In the genomic region with DNA sequence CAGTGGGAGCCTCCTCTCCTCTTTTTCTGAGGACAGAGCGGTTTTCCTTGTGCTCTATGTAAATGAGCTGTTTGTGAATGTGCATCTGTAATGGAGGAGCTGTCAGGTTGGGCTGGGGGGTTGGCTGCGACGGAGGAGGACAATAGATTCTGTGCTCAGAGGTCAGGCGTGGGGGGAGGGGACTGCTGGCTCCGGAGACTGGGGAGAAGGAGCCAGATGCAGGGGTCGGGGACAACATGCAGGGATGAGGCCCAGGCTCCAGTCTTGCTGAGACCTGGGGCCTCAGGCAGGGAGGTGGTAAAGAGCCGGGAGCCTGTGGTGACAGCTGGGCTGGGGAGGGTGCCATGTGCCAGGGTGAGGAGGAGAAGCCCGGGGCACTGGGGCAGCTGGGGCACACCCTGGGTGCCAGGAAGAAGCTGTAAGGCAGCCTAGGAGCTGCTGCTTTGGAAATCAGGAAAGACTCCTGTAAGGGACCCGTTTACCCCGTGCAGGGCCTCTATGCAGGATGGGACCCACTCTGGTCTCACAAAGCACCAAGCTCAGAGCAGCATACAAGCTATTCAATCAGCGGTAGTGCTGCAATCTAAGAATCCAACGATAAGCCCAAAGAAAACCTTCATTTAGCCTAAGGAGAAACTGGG, we compare ENCODE assay signal across 11 mouse cellular contexts.
DNase-seq lines count a peak whose midpoint lies in the region; ATAC-seq lines count a peak whose summit lies in the region.
"Had no signal": no experiment of that assay in that cellular context is flagged by ENCODE, and none has a peak within 500 bp of the region (broad histone marks: within the 10 kb centered on the region; RNA-seq: fewer than 3 reads in every experiment).

No protein-coding gene starts in this region.

- peaks cover 31% of the 10 kb centered on the region for H3K9me3 ChIP-seq in hindbrain, embryonic 12.5 days (replicated peaks)
- peaks cover 11% of the 10 kb centered on the region for H3K9me3 ChIP-seq in midbrain, embryonic 16.5 days (replicated peaks; ENCODE audit: control insufficient read depth, low read length, poor library complexity, severe bottlenecking)
- peaks cover 22% of the 10 kb centered on the region for H3K9me3 ChIP-seq in kidney, embryonic 16.5 days (ENCODE audit: low read length)

- H3K27ac ChIP-seq in hindbrain, embryonic 12.5 days = peak overlapping the region; percentile 79
- peak overlapping the region; percentile 60 for H3K27ac ChIP-seq in midbrain, embryonic 16.5 days (ENCODE audit: low read length)
- no peak overlapping the region for H3K27ac ChIP-seq in kidney, embryonic 16.5 days (ENCODE audit: low read length)

- peak; percentile 92 for DNase-seq in R1 (ENCODE audit: low read depth, low spot score)
- DNase-seq in embryo, embryonic 9.5 days (ENCODE audit: extremely low spot score) = peak; percentile 79
- no peak for DNase-seq in thymus, postnatal 4 days
- DNase-seq in right cerebral cortex, postnatal 14 days = no peak
- no peak for DNase-seq in adrenal gland, adult (ENCODE audit: inconsistent age in 2 of 2, low spot score in 1 of 2)
- DNase-seq: adrenal gland, postnatal 14 days; cerebellum, adult 9-10 months; kidney, adult 2 months had no signal

- no peaks in the 10 kb centered on the region for H3K36me3 ChIP-seq in hindbrain, embryonic 12.5 days
- no peaks in the 10 kb centered on the region for H3K36me3 ChIP-seq in midbrain, embryonic 16.5 days (ENCODE audit: control insufficient read depth, insufficient read depth, low read length)
- no peaks in the 10 kb centered on the region for H3K36me3 ChIP-seq in kidney, embryonic 16.5 days (ENCODE audit: insufficient read depth, low read length)

- H3K4me1 ChIP-seq in hindbrain, embryonic 12.5 days = peaks cover 29% of the 10 kb centered on the region
- peaks cover 5% of the 10 kb centered on the region for H3K4me1 ChIP-seq in midbrain, embryonic 16.5 days (ENCODE audit: control insufficient read depth, insufficient read depth, low read length)
- peaks cover 6% of the 10 kb centered on the region; the same call in 1 of the 2 replicates for H3K4me1 ChIP-seq in kidney, embryonic 16.5 days (ENCODE audit: insufficient read depth, low read length)

- H3K9ac ChIP-seq in hindbrain, embryonic 12.5 days = 0 out of 2 replicates have a peak overlapping the region, but pooled peaks have one; percentile 14
- H3K9ac ChIP-seq in midbrain, embryonic 16.5 days (ENCODE audit: low read depth, low read length) = peak overlapping the region; percentile 23
- no peak overlapping the region for H3K9ac ChIP-seq in kidney, embryonic 16.5 days (replicated peaks; ENCODE audit: low read length)

- peaks cover 52% of the 10 kb centered on the region for H3K27me3 ChIP-seq in hindbrain, embryonic 12.5 days
- peaks cover 3% of the 10 kb centered on the region for H3K27me3 ChIP-seq in midbrain, embryonic 16.5 days (ENCODE audit: control insufficient read depth, insufficient read depth, low read depth, low read length)
- H3K27me3 ChIP-seq in kidney, embryonic 16.5 days (ENCODE audit: insufficient read depth, low read length) = peaks cover 64% of the 10 kb centered on the region

- ATAC-seq in hindbrain, embryonic 12.5 days (ENCODE audit: low FRiP score) = peak; percentile 89
- peak; percentile 76 for ATAC-seq in midbrain, embryonic 16.5 days
- ATAC-seq in kidney, embryonic 16.5 days (ENCODE audit: low FRiP score, low TSS enrichment) = no peak

- 6% methylated on average over 12 of the region's 12 CpGs for whole genome bisulfite sequencing in hindbrain, embryonic 12.5 days
- 4% methylated on average over 12 of the region's 12 CpGs for whole genome bisulfite sequencing in midbrain, embryonic 16.5 days
- 12% methylated on average over 12 of the region's 12 CpGs for WGBS in kidney, embryonic 16.5 days

- peak overlapping the region; percentile 13; the same call in 1 of the 2 replicates for H3K4me2 ChIP-seq in hindbrain, embryonic 12.5 days (replicated peaks)
- H3K4me2 ChIP-seq in midbrain, embryonic 16.5 days (ENCODE audit: low read length) = no peak overlapping the region
- no peak overlapping the region for H3K4me2 ChIP-seq in kidney, embryonic 16.5 days (replicated peaks; ENCODE audit: low read depth, low read length)

- no peak overlapping the region for H3K4me3 ChIP-seq in hindbrain, embryonic 12.5 days
- H3K4me3 ChIP-seq in midbrain, embryonic 16.5 days (ENCODE audit: low read depth, low read length) = no peak overlapping the region
- no peak overlapping the region for H3K4me3 ChIP-seq in kidney, embryonic 16.5 days (ENCODE audit: low read length)

Comparison
In these comparisons a context has a peak if more than half of its experiments do, and no peak if none do; other contexts are left out.
1. DNase-seq: peak in R1 (single experiment) and embryo, embryonic 9.5 days (single experiment); none in thymus, postnatal 4 days (single experiment), right cerebral cortex, postnatal 14 days (single experiment) and adrenal gland, adult (0 of 2).